ENCODE assay signal across 10 mouse cellular contexts in the genomic region with DNA sequence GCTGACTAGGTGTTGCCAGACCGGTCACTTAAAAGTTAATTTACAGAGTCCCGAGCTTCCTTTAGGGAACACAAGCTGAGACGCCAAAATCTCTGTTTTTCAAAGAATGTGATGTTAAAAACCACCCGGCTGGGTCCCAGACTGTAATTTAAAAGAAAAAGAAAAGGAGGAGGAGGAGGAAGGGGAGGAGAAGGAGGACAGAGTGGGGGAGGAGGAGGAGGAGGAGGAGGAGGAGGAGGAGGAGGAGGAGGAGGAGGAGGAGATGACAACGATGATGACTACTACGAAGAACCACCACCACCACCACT. TPM values are rescaled to one million over a fixed set of nuclear protein-coding genes. Genes with fewer than 3 reads are reported as not detected.
DNase-seq lines count a peak whose midpoint lies in the region; ATAC-seq lines count a peak whose summit lies in the region.
"Had no signal": no experiment of that assay in that cellular context is flagged by ENCODE, and none has a peak within 500 bp of the region (broad histone marks: within the 10 kb centered on the region; RNA-seq: fewer than 3 reads in every experiment).

No protein-coding gene starts in this region.

- H3K4me2 ChIP-seq in heart, embryonic 16.5 days (ENCODE audit: low read depth, low read length) = peak overlapping the region; percentile 54
- H3K4me2 ChIP-seq in embryonic facial prominence, embryonic 12.5 days (replicated peaks) = peak overlapping the region; percentile 48
- H3K4me2 ChIP-seq in hindbrain, embryonic 11.5 days (replicated peaks; ENCODE audit: low read depth, low read length) = no peak overlapping the region
- peak overlapping the region; percentile 40 for H3K4me2 ChIP-seq in midbrain, embryonic 13.5 days (replicated peaks)

- H3K9me3 ChIP-seq in heart, embryonic 16.5 days (replicated peaks; ENCODE audit: control insufficient read depth, low read length) = peaks cover 4% of the 10 kb centered on the region
- H3K9me3 ChIP-seq in embryonic facial prominence, embryonic 12.5 days = no peaks in the 10 kb centered on the region
- H3K9me3 ChIP-seq in hindbrain, embryonic 11.5 days (ENCODE audit: control insufficient read depth, low read length) = no peaks in the 10 kb centered on the region
- no peaks in the 10 kb centered on the region for H3K9me3 ChIP-seq in midbrain, embryonic 13.5 days

- WGBS in heart, embryonic 16.5 days = 17% methylated on average over 6 of the region's 6 CpGs
- 13% methylated on average over 6 of the region's 6 CpGs for WGBS in embryonic facial prominence, embryonic 12.5 days
- WGBS in hindbrain, embryonic 11.5 days = 22% methylated on average over 6 of the region's 6 CpGs
- 25% methylated on average over 6 of the region's 6 CpGs for WGBS in midbrain, embryonic 13.5 days

- peaks cover 18% of the 10 kb centered on the region for H3K4me1 ChIP-seq in heart, embryonic 16.5 days (ENCODE audit: control insufficient read depth, insufficient read depth, low read length)
- H3K4me1 ChIP-seq in embryonic facial prominence, embryonic 12.5 days = peaks cover 15% of the 10 kb centered on the region
- H3K4me1 ChIP-seq in hindbrain, embryonic 11.5 days (replicated peaks; ENCODE audit: control insufficient read depth, insufficient read depth, low read length) = no peaks in the 10 kb centered on the region
- H3K4me1 ChIP-seq in midbrain, embryonic 13.5 days (replicated peaks) = peaks cover 7% of the 10 kb centered on the region; the same call in 1 of the 2 replicates

- H3K27me3 ChIP-seq in heart, embryonic 16.5 days (ENCODE audit: control insufficient read depth, insufficient read depth, low read length) = no peaks in the 10 kb centered on the region
- no peaks in the 10 kb centered on the region for H3K27me3 ChIP-seq in embryonic facial prominence, embryonic 12.5 days
- H3K27me3 ChIP-seq in hindbrain, embryonic 11.5 days (ENCODE audit: control insufficient read depth, insufficient read depth, low read length) = no peaks in the 10 kb centered on the region
- no peaks in the 10 kb centered on the region for H3K27me3 ChIP-seq in midbrain, embryonic 13.5 days

- peak overlapping the region; percentile 20; the same call in 1 of the 2 replicates for H3K9ac ChIP-seq in heart, embryonic 16.5 days (ENCODE audit: low read length)
- no peak overlapping the region for H3K9ac ChIP-seq in embryonic facial prominence, embryonic 12.5 days
- H3K9ac ChIP-seq in hindbrain, embryonic 11.5 days (ENCODE audit: low read depth, low read length) = no peak overlapping the region
- no peak overlapping the region for H3K9ac ChIP-seq in midbrain, embryonic 13.5 days (replicated peaks)
- H3K9ac ChIP-seq: liver, embryonic 14.5 days had no signal

- no peak for ATAC-seq in heart, embryonic 16.5 days (replicated peaks; ENCODE audit: extremely low read depth, insufficient read depth, low FRiP score)
- no peak for ATAC-seq in embryonic facial prominence, embryonic 12.5 days (ENCODE audit: insufficient number of reproducible peaks, insufficient read depth, low FRiP score, low TSS enrichment)
- no peak for ATAC-seq in hindbrain, embryonic 11.5 days (ENCODE audit: low FRiP score)
- ATAC-seq in midbrain, embryonic 13.5 days = no peak

- DNase-seq in heart, postnatal 25 days (ENCODE audit: low spot score) = no peak
- no peak for DNase-seq in hindbrain, embryonic 11.5 days (ENCODE audit: low spot score)
- DNase-seq in right cerebral cortex, postnatal 14 days = no peak
- no peak for DNase-seq in spleen, postnatal 4 days (ENCODE audit: low spot score in 2 of 2)
- no peak for DNase-seq in right cerebral cortex, postnatal 25 days

- H3K4me3 ChIP-seq in heart, embryonic 16.5 days (ENCODE audit: low read length) = no peak overlapping the region; the same call in 1 of the 2 replicates
- H3K4me3 ChIP-seq in embryonic facial prominence, embryonic 12.5 days = peak overlapping the region; percentile 26
- H3K4me3 ChIP-seq in hindbrain, embryonic 11.5 days (ENCODE audit: low read depth, low read length) = 0 out of 2 replicates have a peak overlapping the region, but pooled peaks have one; percentile 14
- H3K4me3 ChIP-seq in midbrain, embryonic 13.5 days (replicated peaks) = peak overlapping the region; percentile 32

- H3K27ac ChIP-seq in heart, embryonic 16.5 days (ENCODE audit: low read length) = peak overlapping the region; percentile 72
- peak overlapping the region; percentile 93 for H3K27ac ChIP-seq in embryonic facial prominence, embryonic 12.5 days
- H3K27ac ChIP-seq in hindbrain, embryonic 11.5 days (ENCODE audit: low read depth, low read length) = no peak overlapping the region
- no peak overlapping the region for H3K27ac ChIP-seq in midbrain, embryonic 13.5 days
- H3K27ac ChIP-seq: liver, embryonic 14.5 days had no signal

- H3K36me3 ChIP-seq in heart, embryonic 16.5 days (ENCODE audit: control insufficient read depth, insufficient read depth) = no peaks in the 10 kb centered on the region
- no peaks in the 10 kb centered on the region for H3K36me3 ChIP-seq in embryonic facial prominence, embryonic 12.5 days
- H3K36me3 ChIP-seq in hindbrain, embryonic 11.5 days (ENCODE audit: control insufficient read depth, insufficient read depth, low read length) = no peaks in the 10 kb centered on the region
- no peaks in the 10 kb centered on the region for H3K36me3 ChIP-seq in midbrain, embryonic 13.5 days

- intact Hi-C loops in heart, postnatal 25 days (cut with DNase I) = loop anchor here (1.0 to 5.0 kb wide), 3 partner anchors 77 to 244 kb away; no protein-coding TSS in a partner anchor

RNA-seq across cellular contexts. Expression of gene Cdrt4, which starts 30.3 kb away (rescaled TPM):
- 0.41 TPM in 1 of 2 replicates, not detected in the other for polyA plus RNA-seq in heart, embryonic 16.5 days (2015; fragmentation: Nextera tagmentation; extraction: Ambion mirVana)
- not detected for total RNA-seq in heart, postnatal 25 days (2021)
- 0.32 TPM in 1 of 2 replicates, not detected in the other for polyA plus RNA-seq in embryonic facial prominence, embryonic 12.5 days (2016; fragmentation: Nextera tagmentation; extraction: Ambion mirVana)
- 0.22 TPM in 1 of 2 replicates, not detected in the other for polyA plus RNA-seq in hindbrain, embryonic 11.5 days (2014; fragmentation: Nextera tagmentation; extraction: Ambion mirVana)
- polyA plus RNA-seq in midbrain, embryonic 13.5 days (2015; fragmentation: Nextera tagmentation; extraction: Ambion mirVana) = not detected in 2 replicates
- total RNA-seq: heart, adult 2 months had no signal
- polyA plus RNA-seq: heart, adult 2 months; liver, embryonic 14.5 days had no signal

RNA-seq across cellular contexts. Expression of gene Tvp23b, which starts 41.4 kb away (rescaled TPM):
- 45.6 and 54.9 TPM in 2 replicates for polyA plus RNA-seq in heart, embryonic 16.5 days (2015; fragmentation: Nextera tagmentation; extraction: Ambion mirVana)
- total RNA-seq in heart, postnatal 25 days (2021) = 10 to 100 TPM; 20.4 to 23.6 TPM
- polyA plus RNA-seq in embryonic facial prominence, embryonic 12.5 days (2016; fragmentation: Nextera tagmentation; extraction: Ambion mirVana) = 60.0 and 61.7 TPM in 2 replicates
- 41.7 and 53.0 TPM in 2 replicates for polyA plus RNA-seq in hindbrain, embryonic 11.5 days (2014; fragmentation: Nextera tagmentation; extraction: Ambion mirVana)
- 55.2 and 62.5 TPM in 2 replicates for polyA plus RNA-seq in midbrain, embryonic 13.5 days (2015; fragmentation: Nextera tagmentation; extraction: Ambion mirVana)

Comparison
In these comparisons a context has a peak if more than half of its experiments do, and no peak if none do; other contexts are left out.
1. H3K27ac ChIP-seq: peak in heart, embryonic 16.5 days (single experiment) and embryonic facial prominence, embryonic 12.5 days (single experiment); none in hindbrain, embryonic 11.5 days (single experiment) and midbrain, embryonic 13.5 days (single experiment).